ENCODE assay signal across 15 mouse cellular contexts in genomic region chr15:97760952-97761351, GRCm38 (mm10).
"Had no signal": no experiment of that assay in that cellular context is flagged by ENCODE, and none has a peak within 500 bp of the region (broad histone marks: within the 10 kb centered on the region; RNA-seq: fewer than 3 reads in every experiment).

No protein-coding gene starts in this region.

- H3K27ac ChIP-seq: intestine, embryonic 15.5 days; limb, embryonic 12.5 days; midbrain, embryonic 12.5 days; neural tube, embryonic 13.5 days had no signal

- H3K27me3 ChIP-seq: intestine, embryonic 15.5 days; kidney, embryonic 15.5 days had no signal

- H3K9me3 ChIP-seq: intestine, embryonic 15.5 days; kidney, embryonic 15.5 days; limb, embryonic 12.5 days; megakaryocyte, embryonic 14.5 days; midbrain, embryonic 12.5 days; neural tube, embryonic 13.5 days had no signal

- ATAC-seq: midbrain, embryonic 16.5 days had no signal

- H3K4me3 ChIP-seq: intestine, embryonic 15.5 days; kidney, embryonic 15.5 days; limb, embryonic 12.5 days; megakaryocyte, embryonic 14.5 days; midbrain, embryonic 12.5 days; neural tube, embryonic 13.5 days had no signal

- H3K4me2 ChIP-seq: intestine, embryonic 15.5 days; kidney, embryonic 15.5 days; limb, embryonic 12.5 days; midbrain, embryonic 12.5 days; neural tube, embryonic 13.5 days had no signal

- DNase-seq: layer of hippocampus, postnatal 36 days; lung, adult 2 months; lung, postnatal 14 days; retina, postnatal 1 day; right cerebral cortex, postnatal 4 days; spleen, adult 18-20 months; thymus, adult 2 months; thymus, postnatal 25 days had no signal

- H3K9ac ChIP-seq: intestine, embryonic 15.5 days; kidney, embryonic 15.5 days; limb, embryonic 12.5 days; midbrain, embryonic 12.5 days; neural tube, embryonic 13.5 days had no signal

- H3K36me3 ChIP-seq: intestine, embryonic 15.5 days; midbrain, embryonic 12.5 days had no signal
